8 mouse cellular contexts compared by ENCODE assay signal in the genomic region with DNA sequence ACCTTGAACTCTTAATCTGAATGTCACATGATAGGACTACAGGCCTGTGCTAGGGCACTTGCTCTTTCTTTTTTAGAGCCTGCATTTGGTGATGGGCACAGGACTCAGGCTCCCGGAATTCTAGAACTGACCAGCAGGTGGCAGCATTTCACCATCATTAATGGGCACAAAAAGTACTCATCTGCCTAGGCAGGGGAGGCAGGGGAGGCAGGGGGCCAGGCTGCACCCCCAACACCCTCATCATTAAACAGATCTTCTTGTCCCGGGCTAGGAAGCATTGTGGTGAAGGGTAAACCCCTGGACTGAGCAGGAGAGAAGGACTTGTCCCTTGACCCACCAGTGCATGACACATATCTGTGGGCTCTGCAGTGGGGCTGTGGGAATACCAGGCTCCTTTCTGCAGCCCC. TPM values are rescaled to one million over a fixed set of nuclear protein-coding genes. Genes with fewer than 3 reads are reported as not detected.
DNase-seq lines count a peak whose midpoint lies in the region; ATAC-seq and TF ChIP-seq lines count a peak whose summit lies in the region.

No protein-coding gene starts in this region.

- no peak overlapping the region for H3K9ac ChIP-seq in kidney, embryonic 15.5 days

- peaks cover 11% of the 10 kb centered on the region; the same call in 1 of the 2 replicates for H3K27me3 ChIP-seq in kidney, embryonic 15.5 days
- H3K27me3 ChIP-seq in limb, embryonic 10.5 days (ENCODE audit: low read depth, poor library complexity, severe bottlenecking) = 0 out of 2 replicates have a peak, but pooled peaks cover 4% of the 10 kb centered on the region
- no peaks in the 10 kb centered on the region for H3K27me3 ChIP-seq in testis, adult 2 months (ENCODE audit: control insufficient read depth, insufficient read depth, low read length)

- no peaks in the 10 kb centered on the region for H3K9me3 ChIP-seq in kidney, embryonic 15.5 days (replicated peaks)
- no peaks in the 10 kb centered on the region for H3K9me3 ChIP-seq in limb, embryonic 10.5 days (replicated peaks)

- peak; percentile 26 for DNase-seq in kidney, adult 11 months
- DNase-seq in cerebellum, adult 9-11 months = peak; percentile 49
- peak; percentile 49 to 93 for DNase-seq in frontal cortex, adult 2 months (ENCODE audit: extremely low spot score in 1 of 2, low spot score in 1 of 2)
- DNase-seq in kidney, adult 8-10 months = peak; percentile 11 to 71
- peak; percentile 87 for DNase-seq in limb, embryonic 10.5 days (ENCODE audit: low spot score)
- DNase-seq in neural tube, embryonic 10.5 days (ENCODE audit: extremely low spot score, low spot score) = peak; percentile 84

- H3K27ac ChIP-seq in kidney, embryonic 15.5 days = no peak overlapping the region
- H3K27ac ChIP-seq in limb, embryonic 10.5 days = no peak overlapping the region
- no peak overlapping the region for H3K27ac ChIP-seq in testis, adult 2 months (ENCODE audit: control insufficient read depth, insufficient read depth, low read depth, low read length)

- ATAC-seq in kidney, embryonic 15.5 days (replicated peaks; ENCODE audit: low FRiP score) = no peak

- peak; percentile 72; the same call in 1 of the 2 replicates for TF ChIP-seq CTCF in testis, adult 2 months (IDR thresholded peaks at IDR 0.05; ENCODE audit: control insufficient read depth, insufficient read depth, insufficient replicate concordance, low read depth, low read length)

- no peaks in the 10 kb centered on the region for H3K36me3 ChIP-seq in kidney, embryonic 15.5 days
- H3K36me3 ChIP-seq in limb, embryonic 10.5 days = no peaks in the 10 kb centered on the region
- H3K36me3 ChIP-seq in testis, adult 2 months (ENCODE audit: control insufficient read depth, insufficient read depth, low read length) = no peaks in the 10 kb centered on the region

- no peak overlapping the region for H3K4me2 ChIP-seq in kidney, embryonic 15.5 days

- H3K4me3 ChIP-seq in kidney, embryonic 15.5 days (replicated peaks) = no peak overlapping the region
- H3K4me3 ChIP-seq in limb, embryonic 10.5 days = no peak overlapping the region
- no peak overlapping the region for H3K4me3 ChIP-seq in testis, adult 2 months (ENCODE audit: control insufficient read depth, low read depth, low read length)

- TF ChIP-seq POLR2A in testis, adult 2 months (IDR thresholded peaks at IDR 0.05; ENCODE audit: control insufficient read depth, low read depth, low read length) = no peak

- 3% methylated on average over 2 of the region's 2 CpGs for WGBS in kidney, embryonic 15.5 days
- WGBS in limb, embryonic 10.5 days = 3% methylated on average over 2 of the region's 2 CpGs

- 0 out of 2 replicates have a peak, but pooled peaks cover 2% of the 10 kb centered on the region for H3K4me1 ChIP-seq in kidney, embryonic 15.5 days
- H3K4me1 ChIP-seq in limb, embryonic 10.5 days = 0 out of 2 replicates have a peak, but pooled peaks cover 3% of the 10 kb centered on the region
- no peaks in the 10 kb centered on the region for H3K4me1 ChIP-seq in testis, adult 2 months (ENCODE audit: control insufficient read depth, insufficient read depth, low read length)

RNA-seq across cellular contexts. Expression of gene Trim29, which starts 29.0 kb away (rescaled TPM):
- 1.3 and 1.4 TPM in 2 replicates for polyA plus RNA-seq in kidney, embryonic 15.5 days (2015; fragmentation: Nextera tagmentation; extraction: Ambion mirVana)
- 0.19 and 0.36 TPM in 2 replicates for polyA plus RNA-seq in frontal cortex, adult 2 months (2012; rRNA removed)
- 5.8 and 5.9 TPM in 2 replicates for polyA plus RNA-seq in limb, embryonic 10.5 days (2016; fragmentation: Nextera tagmentation; extraction: Ambion mirVana)
- 0.19 and 0.26 TPM in 2 replicates for polyA plus RNA-seq in testis, adult 2 months (2012; rRNA removed)

Comparison
In these comparisons a context has a peak if more than half of its experiments do, and no peak if none do; other contexts are left out.
1. DNase-seq: peak in every context shown above with its lines; median percentile 87 in limb, embryonic 10.5 days; 84 in neural tube, embryonic 10.5 days; 71 in frontal cortex, adult 2 months; 49 in cerebellum, adult 9-11 months; 41 in kidney, adult 8-10 months; 26 in kidney, adult 11 months.